ENCODE assay signal across 9 mouse cellular contexts in the genomic region with DNA sequence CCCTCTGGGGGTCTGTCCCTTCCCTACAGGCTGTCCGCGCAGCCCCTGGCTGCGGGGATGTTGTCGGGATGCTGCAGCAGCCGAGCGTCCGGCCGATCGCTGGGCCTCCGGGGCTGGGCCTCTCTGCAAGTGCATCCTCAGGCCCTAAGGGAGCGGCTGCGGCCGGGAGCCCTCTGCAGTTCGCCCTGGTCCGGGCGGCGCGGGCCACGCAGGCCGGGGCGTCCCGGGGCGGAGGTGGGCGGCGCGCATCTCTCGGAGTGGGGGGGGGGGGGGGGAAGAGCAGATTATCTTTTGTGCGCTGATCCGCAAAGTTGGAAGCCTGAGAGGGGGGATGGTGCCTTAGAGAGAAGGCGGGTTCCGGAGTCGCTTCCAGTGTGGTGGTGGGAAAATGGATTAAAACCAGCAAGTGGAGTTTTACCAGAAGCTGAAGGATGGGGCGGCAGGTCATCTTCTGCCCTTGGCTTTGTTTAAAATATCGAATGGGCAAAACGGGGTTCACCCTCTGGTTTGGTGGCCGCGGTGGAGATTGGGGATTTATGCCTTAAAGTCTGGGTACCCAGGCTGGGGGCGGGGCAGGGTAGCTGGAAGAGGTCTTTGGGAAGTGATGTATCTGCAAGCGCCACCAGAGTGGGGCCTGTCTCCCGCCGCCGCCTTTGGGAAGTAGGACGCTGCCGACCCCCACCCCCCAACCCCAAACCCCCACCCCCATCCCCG. TPM values are rescaled to one million over a fixed set of nuclear protein-coding genes. Genes with fewer than 3 reads are reported as not detected.
DNase-seq lines count a peak whose midpoint lies in the region; ATAC-seq lines count a peak whose summit lies in the region.
"Had no signal": no experiment of that assay in that cellular context is flagged by ENCODE, and none has a peak within 500 bp of the region (broad histone marks: within the 10 kb centered on the region; RNA-seq: fewer than 3 reads in every experiment).

No protein-coding gene starts in this region.

- H3K4me2 ChIP-seq in heart, embryonic 12.5 days = peak overlapping the region; percentile 95
- H3K4me2 ChIP-seq in limb, embryonic 13.5 days (replicated peaks) = peak overlapping the region; percentile 90
- H3K4me2 ChIP-seq in midbrain, embryonic 16.5 days (ENCODE audit: low read length) = peak overlapping the region; percentile 77

- ATAC-seq in heart, embryonic 12.5 days (ENCODE audit: insufficient number of reproducible peaks, low FRiP score) = peak; percentile 53; the same call in 1 of the 2 replicates
- ATAC-seq in limb, embryonic 13.5 days (ENCODE audit: low FRiP score, low read depth) = no peak
- peak; percentile 43; the same call in 1 of the 2 replicates for ATAC-seq in midbrain, embryonic 16.5 days

- peaks cover 29% of the 10 kb centered on the region for H3K4me1 ChIP-seq in heart, embryonic 12.5 days (replicated peaks)
- peaks cover 45% of the 10 kb centered on the region for H3K4me1 ChIP-seq in limb, embryonic 13.5 days
- peaks cover 34% of the 10 kb centered on the region for H3K4me1 ChIP-seq in midbrain, embryonic 16.5 days (ENCODE audit: control insufficient read depth, insufficient read depth, low read length)

- no peaks in the 10 kb centered on the region for H3K36me3 ChIP-seq in heart, embryonic 12.5 days
- H3K36me3 ChIP-seq in limb, embryonic 13.5 days = no peaks in the 10 kb centered on the region
- no peaks in the 10 kb centered on the region for H3K36me3 ChIP-seq in midbrain, embryonic 16.5 days (ENCODE audit: control insufficient read depth, insufficient read depth, low read length)

- peaks cover 32% of the 10 kb centered on the region for H3K27me3 ChIP-seq in heart, embryonic 12.5 days (replicated peaks)
- peaks cover 82% of the 10 kb centered on the region for H3K27me3 ChIP-seq in limb, embryonic 13.5 days
- no peaks in the 10 kb centered on the region for H3K27me3 ChIP-seq in midbrain, embryonic 16.5 days (ENCODE audit: control insufficient read depth, insufficient read depth, low read depth, low read length)

- intact Hi-C loops in gastrocnemius, postnatal 36 days (cut with DNase I) = loop anchor here (5.0 kb wide), 1 partner anchor 128 kb away; no protein-coding TSS in a partner anchor

- H3K27ac ChIP-seq in heart, embryonic 12.5 days (ENCODE audit: poor library complexity, severe bottlenecking) = no peak overlapping the region
- no peak overlapping the region for H3K27ac ChIP-seq in limb, embryonic 13.5 days
- peak overlapping the region; percentile 78 for H3K27ac ChIP-seq in midbrain, embryonic 16.5 days (ENCODE audit: low read length)

- H3K4me3 ChIP-seq in heart, embryonic 12.5 days = peak overlapping the region; percentile 60
- H3K4me3 ChIP-seq in limb, embryonic 13.5 days = peak overlapping the region; percentile 54
- peak overlapping the region; percentile 70 for H3K4me3 ChIP-seq in midbrain, embryonic 16.5 days (ENCODE audit: low read depth, low read length)

- peak overlapping the region; percentile 65 for H3K9ac ChIP-seq in heart, embryonic 12.5 days
- H3K9ac ChIP-seq in limb, embryonic 13.5 days = peak overlapping the region; percentile 64
- peak overlapping the region; percentile 84 for H3K9ac ChIP-seq in midbrain, embryonic 16.5 days (ENCODE audit: low read depth, low read length)

- peaks cover under 1% of the 10 kb centered on the region; the same call in 1 of the 2 replicates for H3K9me3 ChIP-seq in heart, embryonic 12.5 days (replicated peaks)
- peaks cover 16% of the 10 kb centered on the region for H3K9me3 ChIP-seq in limb, embryonic 13.5 days
- peaks cover 7% of the 10 kb centered on the region; the same call in 1 of the 2 replicates for H3K9me3 ChIP-seq in midbrain, embryonic 16.5 days (replicated peaks; ENCODE audit: control insufficient read depth, low read length, poor library complexity, severe bottlenecking)

- DNase-seq in gastrocnemius, postnatal 10 days = peak; percentile 28
- DNase-seq in gastrocnemius, postnatal 36 days = no peak
- peak; percentile 21 for DNase-seq in ZHBTc4 (ENCODE audit: low read depth, low spot score)
- no peak for DNase-seq in adipocyte (ENCODE audit: low spot score)
- no peak for DNase-seq in layer of hippocampus, postnatal 25 days (ENCODE audit: extremely low spot score in 1 of 2, low spot score in 1 of 2)

- 1% methylated on average over 38 of the region's 45 CpGs for WGBS in heart, embryonic 12.5 days
- WGBS in limb, embryonic 13.5 days = under 1% methylated on average over 35 of the region's 45 CpGs
- under 1% methylated on average over 38 of the region's 45 CpGs for WGBS in midbrain, embryonic 16.5 days

RNA-seq across cellular contexts. Expression of a gene that starts 1.8 kb away (rescaled TPM):
- total RNA-seq in gastrocnemius, postnatal 10 days (2021) = 1 to 10 TPM in 1 of 2 experiments, under 1 TPM in 1; 0.42 to 1.6 TPM
- under 1 TPM in 1 of 2 experiments, not detected in 1; 0.20 TPM for total RNA-seq in gastrocnemius, postnatal 36 days (2021)
- polyA plus RNA-seq in heart, embryonic 12.5 days (2016; fragmentation: Nextera tagmentation; extraction: Ambion mirVana) = 2.4 and 3.0 TPM in 2 replicates
- polyA plus RNA-seq in limb, embryonic 13.5 days (2015; fragmentation: Nextera tagmentation; extraction: Ambion mirVana) = 3.5 and 4.5 TPM in 2 replicates
- polyA plus RNA-seq in midbrain, embryonic 16.5 days (2015; fragmentation: Nextera tagmentation; extraction: Ambion mirVana) = 54.5 and 55.3 TPM in 2 replicates
- total RNA-seq in layer of hippocampus, postnatal 25 days (2021) = 10 to 100 TPM; 23.5 to 24.3 TPM
- total RNA-seq: CH12.LX had no signal

Comparison
In these comparisons a context has a peak if more than half of its experiments do, and no peak if none do; other contexts are left out.
1. DNase-seq: peak in gastrocnemius, postnatal 10 days (single experiment) and ZHBTc4 (single experiment); none in gastrocnemius, postnatal 36 days (0 of 2), adipocyte (single experiment) and layer of hippocampus, postnatal 25 days (0 of 2).
2. RNA of a gene that starts 1.8 kb away (total RNA-seq): 23.5 to 24.3 TPM in layer of hippocampus, postnatal 25 days; 0.42 to 1.6 TPM in gastrocnemius, postnatal 10 days and 0.20 TPM in gastrocnemius, postnatal 36 days; every median in the first group is over 4 times any median in the second.
3. Peak in every context shown above with its lines, with median percentiles within 50 percentile points of each other: H3K4me2 ChIP-seq, H3K4me3 ChIP-seq and H3K9ac ChIP-seq.